Mouse (Mus musculus): Measurements from ENCODE around the gene Slc17a1. TPM values are rescaled to one million over a fixed set of nuclear protein-coding genes. Genes with fewer than 3 reads are reported as not detected.

The Slc17a1 gene
- total and polyA plus RNA-seq, 3 experiments = 0.82 TPM; not detected in 2

- ATAC-seq (ENCODE audit: extremely low read depth, insufficient number of reproducible peaks, low FRiP score, poor library complexity, severe bottlenecking) (no peak), DNase-seq (ENCODE audit: low spot score) (no peak)
- H3K4me3 ChIP-seq (ENCODE audit: low read depth, low read length) = no peak overlapping the region
- H3K36me3 ChIP-seq (replicated peaks) = no peaks in the 10 kb centered on the region
- H3K27me3 ChIP-seq (ENCODE audit: insufficient read depth, low read length) = peaks cover 7% of the 10 kb centered on the region
- TF ChIP-seq POLR2AphosphoS5 (IDR thresholded peaks at IDR 0.05; ENCODE audit: insufficient replicate concordance, low read depth, low read length) (no peak), GATA1 (IDR thresholded peaks at IDR 0.05; ENCODE audit: borderline replicate concordance, low read length) (no peak), GATA2 (IDR thresholded peaks at IDR 0.05; ENCODE audit: borderline replicate concordance, low read depth, low read length) (no peak), CTCF (IDR thresholded peaks at IDR 0.05; ENCODE audit: low read depth, low read length) (no peak), TAL1 (conservative IDR thresholded peaks at IDR 0.05; ENCODE audit: low read depth, low read length) (no peak)
- H3K9me3 ChIP-seq (replicated peaks) = no peaks in the 10 kb centered on the region
- H3K4me1 ChIP-seq (ENCODE audit: insufficient read depth, low read depth, low read length) = no peaks in the 10 kb centered on the region
Observed at GRCm38 (mm10) chr13:23916132-23916531, 48.6 kb downstream of the Slc17a1 start.

GRCm38 (mm10) chr13:23917674-23918073, 50.1 kb downstream of the Slc17a1 start:
- peaks cover 7% of the 10 kb centered on the region for H3K27me3 ChIP-seq (ENCODE audit: insufficient read depth, low read length)
- H3K4me3 ChIP-seq (ENCODE audit: low read depth, low read length) = no peak overlapping the region
- no peak for DNase-seq (ENCODE audit: low spot score)
- no peaks in the 10 kb centered on the region for H3K9me3 ChIP-seq (replicated peaks)
- no peaks in the 10 kb centered on the region for H3K4me1 ChIP-seq (ENCODE audit: insufficient read depth, low read depth, low read length)
- no peak for ATAC-seq (ENCODE audit: extremely low read depth, insufficient number of reproducible peaks, low FRiP score, poor library complexity, severe bottlenecking)
- TF ChIP-seq TAL1 (conservative IDR thresholded peaks at IDR 0.05; ENCODE audit: low read depth, low read length) = no peak
- no peak for TF ChIP-seq GATA2 (IDR thresholded peaks at IDR 0.05; ENCODE audit: borderline replicate concordance, low read depth, low read length)
- TF ChIP-seq GATA1 (IDR thresholded peaks at IDR 0.05; ENCODE audit: borderline replicate concordance, low read length) = no peak
- no peak for TF ChIP-seq POLR2AphosphoS5 (IDR thresholded peaks at IDR 0.05; ENCODE audit: insufficient replicate concordance, low read depth, low read length)
- no peak for TF ChIP-seq CTCF (IDR thresholded peaks at IDR 0.05; ENCODE audit: low read depth, low read length)
- H3K36me3 ChIP-seq (replicated peaks) = no peaks in the 10 kb centered on the region

- no peak overlapping the region for H3K4me3 ChIP-seq (ENCODE audit: low read depth, low read length)
- H3K9me3 ChIP-seq (replicated peaks) = no peaks in the 10 kb centered on the region
- no peaks in the 10 kb centered on the region for H3K36me3 ChIP-seq (replicated peaks)
- no peak for TF ChIP-seq GATA1 (IDR thresholded peaks at IDR 0.05; ENCODE audit: borderline replicate concordance, low read length)
- TF ChIP-seq POLR2AphosphoS5 (IDR thresholded peaks at IDR 0.05; ENCODE audit: insufficient replicate concordance, low read depth, low read length) = no peak
- no peak for TF ChIP-seq GATA2 (IDR thresholded peaks at IDR 0.05; ENCODE audit: borderline replicate concordance, low read depth, low read length)
- TF ChIP-seq CTCF (IDR thresholded peaks at IDR 0.05; ENCODE audit: low read depth, low read length) = no peak
- TF ChIP-seq TAL1 (conservative IDR thresholded peaks at IDR 0.05; ENCODE audit: low read depth, low read length) = no peak
- H3K4me1 ChIP-seq (ENCODE audit: insufficient read depth, low read depth, low read length) = no peaks in the 10 kb centered on the region
- no peak for DNase-seq (ENCODE audit: low spot score)
- H3K27me3 ChIP-seq (ENCODE audit: insufficient read depth, low read length) = peaks cover 3% of the 10 kb centered on the region; the same call in 1 of the 2 replicates
- no peak for ATAC-seq (ENCODE audit: extremely low read depth, insufficient number of reproducible peaks, low FRiP score, poor library complexity, severe bottlenecking)
Observed at GRCm38 (mm10) chr13:23925792-23926191, 58.2 kb downstream of the Slc17a1 start.

GRCm38 (mm10) chr13:23928637-23929036, 61.1 kb downstream of the Slc17a1 start:
- H3K9me3 ChIP-seq (replicated peaks) = no peaks in the 10 kb centered on the region
- ATAC-seq (ENCODE audit: extremely low read depth, insufficient number of reproducible peaks, low FRiP score, poor library complexity, severe bottlenecking) = no peak
- no peaks in the 10 kb centered on the region for H3K4me1 ChIP-seq (ENCODE audit: insufficient read depth, low read depth, low read length)
- DNase-seq (ENCODE audit: low spot score) = no peak
- no peaks in the 10 kb centered on the region for H3K36me3 ChIP-seq (replicated peaks)
- H3K27me3 ChIP-seq (ENCODE audit: insufficient read depth, low read length) = peaks cover 2% of the 10 kb centered on the region; the same call in 1 of the 2 replicates
- no peak overlapping the region for H3K4me3 ChIP-seq (ENCODE audit: low read depth, low read length)
- no peak for TF ChIP-seq POLR2AphosphoS5 (IDR thresholded peaks at IDR 0.05; ENCODE audit: insufficient replicate concordance, low read depth, low read length)
- TF ChIP-seq CTCF (IDR thresholded peaks at IDR 0.05; ENCODE audit: low read depth, low read length) = no peak
- no peak for TF ChIP-seq TAL1 (conservative IDR thresholded peaks at IDR 0.05; ENCODE audit: low read depth, low read length)
- no peak for TF ChIP-seq GATA2 (IDR thresholded peaks at IDR 0.05; ENCODE audit: borderline replicate concordance, low read depth, low read length)
- TF ChIP-seq GATA1 (IDR thresholded peaks at IDR 0.05; ENCODE audit: borderline replicate concordance, low read length) = no peak

GRCm38 (mm10) chr13:23930461-23930860, 62.9 kb downstream of the Slc17a1 start:
- Histone ChIP-seq H3K27me3 (ENCODE audit: insufficient read depth, low read length) (peaks cover 4% of the 10 kb centered on the region; the same call in 1 of the 2 replicates), H3K4me3 (ENCODE audit: low read depth, low read length) (no peak overlapping the region), H3K4me1 (ENCODE audit: insufficient read depth, low read depth, low read length) (no peaks in the 10 kb centered on the region)

GRCm38 (mm10) chr13:23930904-23931303, 63.4 kb downstream of the Slc17a1 start:
- H3K4me1 ChIP-seq (ENCODE audit: insufficient read depth, low read depth, low read length) = no peaks in the 10 kb centered on the region
- no peak overlapping the region for H3K4me3 ChIP-seq (ENCODE audit: low read depth, low read length)
- H3K36me3 ChIP-seq (replicated peaks) = no peaks in the 10 kb centered on the region
- DNase-seq (ENCODE audit: low spot score) = no peak
- TF ChIP-seq CTCF (IDR thresholded peaks at IDR 0.05; ENCODE audit: low read depth, low read length) (no peak), TAL1 (conservative IDR thresholded peaks at IDR 0.05; ENCODE audit: low read depth, low read length) (no peak)
- peaks cover 4% of the 10 kb centered on the region; the same call in 1 of the 2 replicates for H3K27me3 ChIP-seq (ENCODE audit: insufficient read depth, low read length)
- H3K9me3 ChIP-seq (replicated peaks) = no peaks in the 10 kb centered on the region
- no peak for ATAC-seq (ENCODE audit: extremely low read depth, insufficient number of reproducible peaks, low FRiP score, poor library complexity, severe bottlenecking)

More at GRCm38 (mm10) chr13:23930461-23930860, 62.9 kb downstream of the Slc17a1 start:
- DNase-seq (ENCODE audit: low spot score) = no peak
- no peak for ATAC-seq (ENCODE audit: extremely low read depth, insufficient number of reproducible peaks, low FRiP score, poor library complexity, severe bottlenecking)
- H3K9me3 ChIP-seq (replicated peaks) = no peaks in the 10 kb centered on the region
- TF ChIP-seq POLR2AphosphoS5 (IDR thresholded peaks at IDR 0.05; ENCODE audit: insufficient replicate concordance, low read depth, low read length) (no peak), TAL1 (conservative IDR thresholded peaks at IDR 0.05; ENCODE audit: low read depth, low read length) (no peak), GATA1 (IDR thresholded peaks at IDR 0.05; ENCODE audit: borderline replicate concordance, low read length) (no peak), GATA2 (IDR thresholded peaks at IDR 0.05; ENCODE audit: borderline replicate concordance, low read depth, low read length) (no peak), CTCF (IDR thresholded peaks at IDR 0.05; ENCODE audit: low read depth, low read length) (no peak)
- H3K36me3 ChIP-seq (replicated peaks) = no peaks in the 10 kb centered on the region

Measured in G1E (cell line).